Mouse (Mus musculus): ENCODE results near the gene Stard10.
A peak's percentile ranks its signal among the peaks of the same experiment; 100 is the strongest.

The Stard10 gene

DNA sequence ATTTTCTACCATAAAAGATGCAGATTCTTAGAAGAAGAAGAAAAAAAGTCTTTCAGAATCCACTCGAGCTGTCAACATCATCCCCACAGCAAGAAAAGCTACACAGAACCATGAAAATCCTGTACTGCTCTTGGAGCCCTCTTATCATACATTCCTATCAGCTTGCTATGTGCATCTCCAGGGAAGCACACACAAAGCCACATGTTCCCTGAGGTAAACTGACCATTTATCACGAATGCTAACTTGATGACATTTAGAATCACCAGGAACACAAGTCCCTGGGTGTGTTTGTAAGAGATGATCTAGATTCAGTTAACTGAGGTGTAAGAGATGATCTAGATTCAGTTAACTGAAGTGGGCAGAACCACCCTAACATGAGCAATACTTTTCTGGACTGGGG lies 10.0 kb upstream of the Stard10 start:
- DNase-seq: no peak

DNA sequence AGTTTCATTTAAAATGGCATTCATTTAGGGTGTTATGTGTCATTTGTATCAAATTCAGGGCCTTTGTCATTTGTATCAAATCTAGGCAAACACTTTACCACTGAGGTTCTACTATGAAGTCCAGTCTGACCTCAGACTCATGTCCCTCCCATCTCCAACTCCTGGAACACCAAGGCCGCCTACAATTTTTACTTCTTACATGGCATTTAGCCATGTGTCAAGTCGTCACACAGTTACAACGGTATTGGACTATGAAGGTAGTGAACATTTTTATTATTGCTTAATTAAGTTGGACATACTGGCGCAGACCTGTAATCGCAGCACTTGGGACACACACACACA lies 6.9 kb upstream of the Stard10 start:
- no peak for DNase-seq

DNA sequence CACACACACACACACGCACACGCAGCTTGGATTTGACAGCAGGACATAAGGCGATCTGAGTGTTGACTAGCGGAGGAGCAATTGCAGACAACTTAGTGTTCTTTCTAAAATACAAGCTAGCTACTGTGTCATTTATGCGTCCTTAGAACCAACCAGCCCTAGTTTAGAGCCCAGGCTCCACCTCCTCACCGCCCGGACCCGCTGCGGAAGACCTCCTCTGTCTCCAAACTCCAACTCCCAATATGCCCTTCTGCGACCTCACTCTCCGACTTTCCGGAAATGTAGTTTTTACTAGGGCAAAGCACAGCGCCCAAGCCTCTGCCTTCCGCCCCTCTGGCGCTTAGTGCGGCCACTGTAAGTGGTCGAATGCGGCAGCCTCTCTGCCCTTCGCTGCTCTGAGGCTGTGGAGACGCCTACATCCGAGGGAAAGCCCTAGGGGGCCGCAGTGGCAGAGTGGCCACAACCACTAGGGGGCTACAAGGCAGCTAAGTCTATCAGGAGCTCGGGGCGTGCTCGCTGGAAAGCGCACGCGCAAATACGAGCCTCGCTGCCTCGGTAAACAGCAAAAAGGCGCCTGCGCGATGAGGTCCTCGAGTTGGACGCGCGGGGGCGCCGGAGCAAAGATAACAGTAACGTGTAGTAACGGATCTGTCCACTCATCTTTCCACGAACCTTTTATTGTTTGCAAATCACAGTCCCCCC lies 6.4 kb upstream of the Stard10 start:
- DNase-seq: peak; percentile 98

DNA sequence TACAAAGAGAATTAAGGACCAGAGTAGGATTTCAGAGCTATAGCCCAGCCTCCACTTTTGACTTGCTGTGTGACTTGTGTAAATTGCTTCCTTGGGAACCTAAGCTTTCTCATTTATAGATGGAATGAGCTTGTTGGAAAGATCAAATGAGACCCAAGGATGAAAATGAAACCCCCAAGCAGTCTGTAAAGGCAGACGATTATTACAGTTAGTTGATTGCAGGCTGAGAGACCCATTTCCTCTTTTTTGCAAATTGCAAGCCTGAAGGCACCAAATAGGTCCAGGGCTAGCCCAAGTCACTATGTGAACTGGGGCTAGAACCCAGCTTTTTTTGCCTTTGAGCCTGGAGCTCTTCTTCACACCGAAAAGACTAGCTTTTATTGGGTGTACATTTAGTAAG lies 5.8 kb upstream of the Stard10 start:
- DNase-seq: no peak

DNA sequence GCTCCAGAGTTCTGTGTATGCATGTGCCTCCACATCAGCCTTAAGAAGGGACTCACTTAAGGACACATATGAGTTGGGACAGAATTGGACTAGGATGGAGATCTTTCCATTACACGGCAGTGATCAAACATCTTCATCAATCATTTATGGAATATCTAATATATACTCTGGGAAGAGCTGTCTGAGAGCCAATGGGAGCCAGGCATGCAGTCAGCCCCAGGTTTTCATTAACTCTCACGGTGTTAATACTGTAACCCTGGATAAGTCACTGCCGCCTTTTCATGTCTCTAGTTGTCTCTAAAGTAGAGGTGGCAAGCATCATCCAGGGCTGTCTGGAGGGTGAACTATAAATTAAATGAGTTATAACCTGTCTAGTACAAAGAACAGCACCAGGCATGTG lies 3.9 kb upstream of the Stard10 start:
- DNase-seq: no peak

DNA sequence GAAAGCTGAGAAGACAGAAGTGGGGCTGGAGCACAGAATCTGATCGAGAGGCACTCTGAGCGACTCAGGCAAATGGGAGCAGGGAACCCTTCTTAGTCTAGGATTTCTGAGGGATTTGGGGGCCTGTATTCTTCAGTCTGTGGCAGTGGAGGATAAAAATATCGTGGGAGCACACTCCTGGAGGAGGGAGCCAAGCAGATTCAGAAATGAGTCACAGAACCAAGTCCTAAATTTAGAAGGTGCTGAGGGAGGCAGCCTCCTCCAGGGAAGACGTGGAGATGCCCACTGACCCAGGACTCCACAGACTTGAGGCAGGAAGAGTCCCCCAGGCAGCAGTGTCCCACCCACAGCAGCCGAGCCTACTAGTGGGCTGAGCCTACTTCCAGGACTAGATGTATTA lies 2.5 kb upstream of the Stard10 start:
- no peak for DNase-seq

DNA sequence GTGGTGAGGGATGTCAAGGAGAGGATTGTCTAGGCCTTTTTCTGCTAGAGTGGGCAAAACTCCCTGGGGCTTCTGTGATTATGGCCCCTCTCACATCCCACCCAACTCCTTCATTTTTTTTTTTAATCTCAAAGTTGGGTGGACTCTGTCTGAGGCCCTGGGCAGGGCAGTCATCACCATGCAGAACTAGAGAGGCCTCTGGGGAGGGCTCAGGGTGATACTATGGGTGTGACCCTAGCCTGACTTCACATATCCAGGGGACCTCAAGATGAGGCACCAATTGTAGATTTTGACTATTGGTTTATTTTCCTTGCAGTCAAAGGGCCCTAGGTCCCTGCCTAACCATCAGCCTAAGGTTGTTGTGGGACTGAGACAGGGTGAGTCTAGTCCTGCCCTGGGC lies 1.2 kb upstream of the Stard10 start:
- no peak for DNase-seq

DNA sequence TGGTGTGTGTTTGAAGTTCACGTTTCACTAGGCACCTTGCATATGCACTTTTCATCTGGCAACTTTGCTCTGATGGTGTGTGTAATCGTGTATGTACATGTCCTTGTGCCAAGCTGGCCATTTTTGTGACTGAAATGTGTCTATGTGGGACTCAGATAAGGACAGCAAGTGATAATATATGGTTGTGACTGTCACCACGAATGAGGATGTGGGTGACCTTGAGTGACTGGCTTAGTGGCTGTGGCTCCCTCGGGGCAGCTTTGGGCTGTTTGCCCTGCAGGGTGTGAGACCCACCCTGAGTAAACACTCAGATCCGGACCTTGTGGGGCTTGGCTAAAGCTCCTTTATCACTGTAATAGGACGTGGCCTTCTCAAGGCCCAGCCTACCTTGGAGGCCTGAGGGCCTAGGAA lies 290 bp upstream of the Stard10 start:
- peak; percentile 53 for DNase-seq

DNA sequence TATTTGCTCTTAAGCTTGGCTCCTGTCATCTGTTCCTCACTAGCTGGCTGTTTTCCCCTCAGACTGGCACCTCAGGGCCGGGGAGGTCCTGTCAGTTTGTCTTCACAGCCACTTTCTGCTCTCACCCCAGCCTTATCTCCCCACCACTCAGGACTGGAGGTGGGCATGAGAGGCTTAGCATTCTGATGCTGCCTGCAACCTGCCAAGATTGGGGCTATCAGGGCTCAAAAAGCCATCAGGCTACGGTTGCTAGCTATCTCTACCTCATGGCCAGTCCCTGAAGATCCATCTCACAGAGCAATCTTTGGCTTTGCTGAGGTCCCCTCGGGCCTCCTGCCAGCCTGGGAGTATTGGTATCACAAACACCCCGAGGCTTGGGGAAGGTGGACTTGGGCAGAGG lies 2.0 kb downstream of the Stard10 start:
- DNase-seq: no peak

DNA sequence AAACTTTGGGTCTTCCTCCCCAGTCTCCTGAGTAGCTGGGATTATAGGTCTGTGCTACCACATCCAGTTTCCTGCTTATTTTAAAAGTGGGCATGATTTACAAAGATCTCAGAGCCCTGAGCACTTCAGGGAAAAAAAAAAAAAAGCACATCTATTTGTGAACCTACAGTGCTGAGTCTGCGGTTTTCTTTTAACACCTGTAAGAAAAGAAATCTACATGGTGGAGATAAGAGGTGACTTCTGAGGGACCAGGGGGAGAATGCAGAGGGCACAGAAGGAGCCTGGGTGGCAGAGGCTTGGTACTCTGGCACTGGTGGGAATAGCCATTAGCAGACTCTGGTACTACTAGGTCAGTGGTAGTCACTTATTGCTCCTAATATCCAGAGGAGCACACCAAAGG lies 2.9 kb downstream of the Stard10 start:
- no peak for DNase-seq

DNA sequence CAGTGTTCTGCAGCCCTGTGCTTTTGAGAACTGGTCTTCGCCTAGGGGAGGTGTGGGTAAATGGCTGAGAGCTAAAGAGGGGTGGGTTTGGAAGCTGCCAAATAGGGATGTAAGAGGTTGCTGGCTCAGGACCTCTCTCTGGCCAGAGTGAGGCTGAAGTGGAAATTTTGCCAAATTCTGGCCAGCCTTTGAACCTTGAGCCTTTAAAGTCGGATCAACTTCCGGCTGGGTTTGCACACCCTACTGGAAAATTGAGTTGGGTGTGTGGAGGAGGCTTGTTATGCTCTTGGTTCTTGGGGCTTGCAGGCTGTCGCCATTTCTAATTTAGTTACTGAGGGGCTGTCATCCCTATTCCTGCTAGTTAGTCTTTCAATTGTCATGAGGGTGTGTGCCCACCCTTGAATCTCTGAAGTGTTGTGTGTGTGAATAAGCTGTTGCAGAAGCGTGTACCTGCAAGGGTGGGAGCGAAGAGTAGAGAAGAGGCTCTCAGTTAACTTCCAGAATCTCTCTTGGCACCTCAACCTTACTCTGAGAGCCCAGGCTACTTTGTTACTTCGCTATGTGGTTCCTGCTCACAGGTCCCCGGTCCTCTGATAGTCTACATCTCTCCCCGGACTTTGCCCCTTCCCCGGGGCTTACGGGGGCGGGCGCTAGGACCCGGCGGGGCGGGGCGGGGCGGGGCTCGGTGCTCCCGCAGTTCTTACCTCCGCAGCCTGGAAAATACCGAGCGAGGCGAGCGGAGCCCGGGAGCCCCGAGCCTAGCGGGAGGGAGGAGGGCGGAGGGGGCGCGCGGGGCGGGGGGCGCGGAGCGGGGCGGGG lies 3.7 kb downstream of the Stard10 start:
- DNase-seq: no peak

DNA sequence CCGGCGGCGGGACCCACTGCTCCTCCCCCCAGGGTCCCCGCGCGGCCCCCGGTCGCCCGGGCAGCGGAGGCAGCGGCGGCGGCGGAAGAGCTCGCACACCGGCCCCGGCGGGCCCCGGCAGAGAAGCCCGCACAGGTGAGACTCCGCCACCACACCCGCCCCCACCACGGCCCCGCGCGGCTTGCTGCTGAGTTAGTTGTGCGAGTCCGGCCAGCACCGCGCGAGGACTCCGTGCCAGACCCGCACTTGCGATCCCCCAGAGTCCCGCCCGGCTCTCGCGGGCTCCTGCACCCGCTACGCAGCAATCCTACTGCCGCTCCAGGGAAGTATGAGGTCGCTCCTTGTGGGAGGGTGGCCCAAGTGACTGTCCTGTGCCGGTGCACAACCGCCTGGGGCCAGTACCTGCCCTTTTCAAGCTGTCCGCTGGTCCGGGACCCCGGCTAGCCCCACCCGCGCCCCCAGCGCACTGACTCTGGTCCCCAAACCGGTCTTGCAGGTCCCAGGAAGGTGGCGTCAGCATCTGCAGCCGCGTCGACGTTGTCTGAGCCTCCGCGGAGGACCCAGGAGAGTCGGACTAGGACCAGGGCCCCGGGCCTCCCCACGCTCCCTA lies 4.4 kb downstream of the Stard10 start:
- peak; percentile 51 for DNase-seq

DNA sequence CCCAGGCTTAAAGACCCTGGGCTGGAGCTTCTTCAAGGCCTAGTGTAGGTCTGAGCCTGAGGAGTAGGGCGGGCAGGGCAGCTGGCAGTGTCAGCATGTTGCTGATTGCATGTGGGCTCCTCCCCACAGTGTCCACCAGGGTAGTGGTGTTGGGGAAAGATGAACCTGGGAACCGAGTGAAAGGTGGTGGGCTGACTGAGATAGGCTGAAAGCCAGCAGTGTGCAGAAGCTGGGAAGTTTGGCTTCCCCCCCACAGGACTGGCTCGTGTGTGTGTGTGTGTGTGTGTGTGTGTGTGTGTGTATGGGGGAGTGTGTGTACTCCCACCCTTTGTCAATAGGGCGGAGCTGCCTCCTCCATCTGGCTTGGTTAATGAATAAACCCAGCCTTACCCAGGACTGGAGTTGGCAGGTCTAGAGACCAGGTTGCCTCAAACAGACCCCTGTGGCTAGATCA lies 6.3 kb downstream of the Stard10 start:
- DNase-seq: no peak

DNA sequence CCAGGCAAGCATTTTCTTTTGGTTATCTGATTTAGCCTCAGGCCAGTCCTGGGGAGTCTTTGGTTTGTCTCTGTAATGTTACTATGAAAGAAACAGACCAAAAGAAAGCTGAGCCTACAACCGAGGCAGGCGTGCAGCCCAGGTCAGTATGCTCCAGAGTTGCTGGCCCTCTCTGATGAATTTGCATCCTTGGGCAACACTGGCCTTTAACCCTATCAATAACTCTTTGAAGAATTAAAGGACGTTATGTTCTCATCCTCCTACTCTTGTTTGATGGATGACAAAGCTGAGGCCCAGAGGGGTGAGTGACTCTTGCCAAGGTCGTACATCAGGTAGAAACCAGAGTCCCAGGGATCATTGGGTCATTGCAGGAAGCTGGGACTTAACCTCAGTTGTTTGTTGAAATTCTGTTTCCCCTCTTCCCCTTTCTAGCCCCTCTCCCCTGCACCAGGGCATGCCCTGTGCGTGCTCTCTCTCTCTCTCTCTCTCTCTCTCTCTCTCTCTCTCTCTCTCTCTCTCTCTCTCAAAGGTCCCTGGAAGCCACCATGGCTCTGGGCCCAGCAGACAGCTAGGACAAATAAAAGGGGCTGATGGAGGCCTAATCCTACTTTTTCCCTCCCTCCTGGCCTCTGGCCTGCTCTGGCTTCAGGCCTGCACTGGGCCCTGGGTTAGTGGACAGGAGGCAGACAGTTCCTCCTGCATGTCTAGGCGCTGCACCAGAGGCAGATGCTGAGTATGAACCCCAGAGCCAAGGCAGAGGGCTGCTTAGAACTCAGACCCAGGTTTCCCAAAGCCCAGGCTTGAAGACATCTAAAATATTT lies 7.5 kb downstream of the Stard10 start:
- DNase-seq: no peak

DNA sequence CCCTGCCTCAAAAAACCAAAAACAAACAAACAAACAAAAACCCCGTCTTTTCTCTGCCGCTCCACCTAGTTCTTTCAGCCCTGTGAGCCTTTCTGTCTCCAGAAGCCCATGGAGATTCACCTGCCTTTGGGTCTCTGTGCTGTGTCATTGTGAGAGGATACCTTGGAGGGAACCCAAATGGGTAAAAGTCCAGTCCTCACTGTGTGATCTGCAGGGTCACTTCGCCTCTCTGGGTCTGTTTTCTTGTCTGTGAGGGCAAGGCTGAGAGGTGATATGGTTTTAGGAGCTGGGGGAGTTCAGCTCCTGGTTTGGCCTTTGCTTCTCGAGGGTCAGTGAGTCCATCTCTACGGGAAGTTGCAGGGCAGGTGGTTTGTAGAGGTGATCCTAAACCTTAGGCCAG lies 9.1 kb downstream of the Stard10 start:
- DNase-seq: no peak

DNA sequence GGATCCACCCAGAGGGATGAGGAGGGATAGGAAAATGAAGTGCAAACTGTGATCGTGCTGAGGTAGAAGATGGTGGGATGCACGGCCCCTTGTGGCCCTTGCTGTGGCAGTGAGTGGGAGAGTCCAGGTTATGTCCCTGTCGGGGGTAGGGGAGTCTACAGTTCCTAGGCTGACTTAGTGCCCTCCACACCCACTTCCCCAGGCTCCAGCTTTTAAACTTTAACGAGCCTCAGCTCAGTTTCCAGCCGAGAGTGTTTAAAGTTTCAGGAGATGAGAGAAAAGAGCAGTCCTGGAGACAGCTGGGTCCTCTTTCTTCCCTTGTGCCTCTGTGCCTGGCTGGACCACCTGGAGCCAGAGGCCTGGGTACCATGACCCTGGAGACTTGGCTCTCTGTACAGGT lies 10.4 kb downstream of the Stard10 start:
- DNase-seq: no peak

DNA sequence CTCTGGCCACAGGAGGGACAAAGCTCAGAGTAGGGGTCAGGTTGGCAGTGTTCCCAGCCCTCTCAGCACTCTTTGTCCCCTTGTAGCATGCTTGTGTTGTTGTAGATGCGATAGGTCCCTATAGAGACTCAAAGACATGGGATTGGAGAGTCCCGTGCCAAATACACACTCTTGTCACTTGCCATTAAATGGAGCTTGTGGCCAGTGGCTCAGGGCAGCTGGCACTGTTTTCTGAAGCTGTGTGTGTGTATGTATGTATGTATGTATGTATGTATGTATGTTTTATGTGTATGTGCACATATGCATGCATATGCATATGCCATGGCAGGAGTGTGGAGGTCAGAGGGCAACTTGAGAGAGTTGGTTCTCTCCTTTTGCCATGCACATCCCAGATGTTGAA lies 10.9 kb downstream of the Stard10 start:
- DNase-seq: no peak

DNA sequence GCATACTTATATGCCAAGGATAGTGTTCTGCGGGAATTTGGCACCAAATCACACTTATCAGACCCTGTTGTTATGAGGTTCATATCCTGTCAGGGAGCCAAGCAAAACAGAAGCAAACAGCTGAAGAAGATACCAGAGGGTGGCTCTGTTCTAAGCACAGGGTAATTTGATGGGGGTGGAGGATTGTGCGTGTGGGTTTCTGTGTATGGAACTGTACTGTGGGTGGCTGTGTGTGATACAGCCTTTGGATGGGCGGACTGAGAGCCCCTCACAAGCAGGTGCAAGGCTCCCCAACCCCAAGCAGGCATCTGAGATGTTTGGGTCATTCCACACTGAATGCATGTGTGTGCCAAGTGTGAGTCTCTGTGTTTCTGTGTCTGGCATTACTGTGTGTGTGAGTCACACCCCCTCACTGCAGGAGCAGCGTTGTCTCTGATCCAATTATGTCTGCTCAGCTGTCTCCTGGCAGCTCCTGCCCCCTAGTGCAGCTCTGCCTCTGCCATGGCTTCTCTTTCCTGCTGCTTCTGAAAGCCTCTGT lies 11.8 kb downstream of the Stard10 start:
- peak; percentile 46 for DNase-seq

DNA sequence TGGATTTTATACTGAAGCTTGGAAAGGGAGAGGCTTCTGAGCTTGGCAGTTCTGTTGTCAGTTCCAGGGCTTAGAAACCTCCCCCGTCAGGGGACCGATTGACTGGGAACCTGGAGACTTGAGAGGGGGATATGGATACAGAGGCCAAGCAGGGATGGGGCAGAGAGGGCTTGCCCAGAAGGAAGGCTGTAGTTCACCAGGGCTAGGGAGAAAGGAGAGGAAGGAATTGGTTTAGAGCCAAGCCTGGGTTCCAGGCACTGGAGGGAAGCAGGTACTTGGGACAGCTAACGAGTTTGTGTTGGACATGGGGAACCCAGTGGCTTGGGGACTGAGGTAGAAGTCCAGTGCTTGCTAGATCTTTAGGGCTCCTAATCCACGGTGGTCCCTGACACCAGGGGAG lies 12.7 kb downstream of the Stard10 start:
- no peak for DNase-seq

DNA sequence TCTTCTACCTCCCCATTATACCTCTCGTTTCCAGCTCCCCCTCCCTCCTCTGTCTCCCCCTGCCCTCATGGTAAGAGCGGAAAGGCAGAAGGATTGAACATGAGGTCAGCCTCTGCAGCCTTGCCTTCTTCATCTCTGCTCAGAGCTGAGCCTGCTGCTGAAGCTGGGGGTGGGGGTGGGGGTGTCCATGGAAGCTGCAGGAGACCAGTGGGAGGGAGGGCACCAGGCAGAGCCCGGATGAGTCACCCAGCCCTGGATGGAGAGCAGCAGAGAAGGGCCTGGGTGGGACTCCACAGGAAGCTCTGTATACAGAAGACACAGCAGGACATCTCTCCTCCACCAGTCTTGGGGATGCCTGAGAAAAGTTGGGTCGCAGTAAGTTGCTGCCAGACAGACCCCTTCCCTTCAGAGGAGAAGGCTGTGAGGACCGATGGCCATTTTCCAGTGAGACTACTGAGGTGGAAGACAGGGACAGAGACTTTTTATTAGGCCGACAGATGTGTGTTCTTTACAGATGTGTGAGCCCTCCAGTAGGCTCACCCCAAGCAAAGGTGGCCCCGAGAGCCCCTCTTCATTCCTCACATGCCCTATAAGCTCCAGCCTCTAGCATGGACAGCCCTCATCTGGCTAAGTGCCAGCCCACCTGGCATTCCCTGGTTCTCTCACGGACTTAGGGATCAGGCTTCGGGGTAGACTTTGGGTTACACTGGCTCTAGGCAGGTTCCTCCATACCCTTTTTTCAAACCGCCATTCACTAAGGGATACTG lies 13.4 kb downstream of the Stard10 start:
- DNase-seq: no peak

DNA sequence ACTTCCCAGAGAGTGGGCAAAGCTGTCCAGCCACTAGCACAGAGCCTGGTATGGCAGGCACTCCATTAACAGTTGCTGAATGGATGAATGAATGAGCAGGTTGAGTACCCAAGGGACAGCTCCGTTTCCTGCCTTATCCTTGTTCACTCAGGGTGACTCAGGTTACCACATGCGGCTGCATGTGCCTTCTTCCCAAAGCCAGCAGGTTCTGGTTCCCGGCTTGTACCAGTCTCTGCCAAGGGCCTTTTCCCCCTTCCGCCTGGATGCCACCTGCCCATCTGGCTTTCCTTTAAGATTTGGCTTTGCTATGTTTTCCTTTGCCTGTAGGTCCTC lies 13.9 kb downstream of the Stard10 start:
- DNase-seq: no peak

DNA sequence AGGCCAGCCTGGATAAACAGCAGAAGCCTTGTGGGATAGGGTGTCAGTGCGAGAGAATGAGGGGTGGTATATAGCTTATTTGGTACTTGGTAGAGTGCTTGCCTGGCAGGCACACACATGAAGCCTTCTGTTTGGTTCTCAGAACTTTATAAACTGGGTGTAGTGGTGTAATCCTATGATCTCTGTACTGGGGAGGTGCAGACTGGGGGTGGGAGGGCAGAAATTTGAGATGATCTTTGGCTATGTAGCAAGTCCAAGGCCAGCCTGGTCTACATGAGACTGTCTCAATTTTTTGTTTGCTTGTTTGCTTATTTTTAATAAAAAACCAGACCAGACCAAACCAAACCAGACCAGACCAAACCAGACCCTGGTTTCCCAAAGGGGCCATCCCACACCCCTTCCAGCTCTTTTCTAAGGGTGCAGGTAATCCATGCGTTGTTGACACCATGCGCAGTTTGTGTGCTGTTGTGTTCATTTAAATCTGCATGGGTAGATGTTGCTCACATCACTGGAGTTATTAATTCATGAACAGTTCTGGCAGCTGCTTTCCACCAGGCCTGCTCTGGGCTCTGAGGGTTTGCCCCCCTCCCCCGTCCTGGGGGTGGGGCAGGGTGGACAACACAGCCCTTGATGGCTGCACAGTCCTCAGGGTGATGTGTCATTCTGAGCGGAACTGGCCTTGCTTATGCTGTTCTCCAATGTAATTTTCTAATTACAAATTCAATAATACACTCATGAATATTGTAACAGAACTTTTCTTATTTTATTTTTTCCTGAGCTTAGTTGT lies 15.4 kb downstream of the Stard10 start:
- DNase-seq: no peak

All from lung, postnatal 10 days (tissue).